Mouse (Mus musculus) embryonic fibroblast, embryonic 13.5 days (primary cell): ENCODE measurements around the gene Scaf4.

Experiments used
- CTCF ChIP-seq: IDR thresholded peaks from 2 replicates; pipeline ENCODE4 v1.5.1; 2011; ENCODE audit warnings: mild to moderate bottlenecking, control low read depth, low read length, moderate library complexity, borderline replicate concordance; ENCODE audit not compliant: insufficient read depth
- POLR2A ChIP-seq: IDR thresholded peaks from 2 replicates; pipeline ENCODE4 v1.6.1; 2011; ENCODE audit warnings: low read depth, mild to moderate bottlenecking, control low read depth, low read length, moderate library complexity

DNA sequence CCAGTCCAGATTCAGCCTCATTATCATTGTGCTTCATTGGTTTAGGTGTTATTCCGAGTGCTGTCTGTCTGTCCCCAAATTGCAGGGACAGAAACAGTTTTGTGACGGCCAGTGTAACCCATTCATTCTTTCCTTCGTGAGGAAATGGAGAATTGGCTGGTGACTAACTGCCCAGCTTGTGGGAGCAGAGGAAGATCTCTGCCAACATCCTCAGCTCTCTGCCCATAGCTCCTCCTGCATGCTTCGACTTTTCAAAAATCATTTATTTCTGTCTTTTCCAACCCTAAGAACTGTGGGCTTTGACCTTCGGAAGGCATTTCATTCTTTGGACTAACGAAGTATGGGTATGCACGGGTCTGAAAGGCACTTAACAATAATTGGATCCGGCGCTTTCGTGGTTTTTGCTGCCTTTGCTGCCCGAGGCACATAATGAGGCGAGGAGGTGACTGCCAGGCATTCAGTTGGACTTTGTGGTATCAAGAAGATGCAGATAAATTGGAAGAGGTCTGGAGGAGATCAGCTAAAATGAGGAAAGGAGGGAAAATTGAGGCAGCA is 34.1 kb upstream of the Scaf4 start:
- TF ChIP-seq CTCF (no peak), POLR2A (no peak)
